Mouse (Mus musculus): ENCODE results near the gene 1700014D04Rik.
A peak's percentile ranks its signal among the peaks of the same experiment; 100 is the strongest.
"Not testable (repeated sequence)": the region's sequence is repeated elsewhere in the genome, so short reads cannot be mapped to it uniquely, and the experiment has no call there.

1700014D04Rik gene

GRCm38 (mm10) chr13:59746711-59747110 is at the start of gene 1700014D04Rik:
Gene 1700014D04Rik, minus strand, starts transcription at chr13:59746752.
- no peak for DNase-seq (ENCODE audit: low read depth, low spot score)

- DNase-seq (ENCODE audit: low read depth, low spot score), result no peak
Observed at GRCm38 (mm10) chr13:59795807-59796465, 49.4 kb upstream of the 1700014D04Rik start.

- no peak for DNase-seq (ENCODE audit: low read depth, low spot score)
Observed at GRCm38 (mm10) chr13:59794786-59795185, 48.2 kb upstream of the 1700014D04Rik start.

GRCm38 (mm10) chr13:59782145-59782544 is 35.6 kb upstream of the 1700014D04Rik start, which contains the start of gene Gm49354:
Gene Gm49354, minus strand, starts transcription at chr13:59782245.
- no peak for DNase-seq (ENCODE audit: low read depth, low spot score)

- DNase-seq (ENCODE audit: low read depth, low spot score), result not testable (repeated sequence)
Observed at GRCm38 (mm10) chr13:59779744-59780264, 33.3 kb upstream of the 1700014D04Rik start.

GRCm38 (mm10) chr13:59779213-59779612 is 32.7 kb upstream of the 1700014D04Rik start:
- DNase-seq (ENCODE audit: low read depth, low spot score), result no peak

- DNase-seq (ENCODE audit: low read depth, low spot score), result no peak
Observed at GRCm38 (mm10) chr13:59775168-59775567, 28.6 kb upstream of the 1700014D04Rik start.

GRCm38 (mm10) chr13:59771257-59771656 is 24.7 kb upstream of the 1700014D04Rik start:
- DNase-seq (ENCODE audit: low read depth, low spot score), result no peak

GRCm38 (mm10) chr13:59770847-59771246 is 24.3 kb upstream of the 1700014D04Rik start:
- DNase-seq (ENCODE audit: low read depth, low spot score), result no peak

- peak; percentile 94 for DNase-seq (ENCODE audit: low read depth, low spot score)
Observed at GRCm38 (mm10) chr13:59770164-59770562, 23.6 kb upstream of the 1700014D04Rik start.

- peak; percentile 99 for DNase-seq (ENCODE audit: low read depth, low spot score)
Observed at GRCm38 (mm10) chr13:59769296-59770163, 23.0 kb upstream of the 1700014D04Rik start, which contains the start of gene Isca1. Gene Isca1, minus strand, starts transcription at chr13:59769810.

- no peak for DNase-seq (ENCODE audit: low read depth, low spot score)
Observed at GRCm38 (mm10) chr13:59768531-59768930, 22.0 kb upstream of the 1700014D04Rik start.

- DNase-seq (ENCODE audit: low read depth, low spot score), result no peak
Observed at GRCm38 (mm10) chr13:59766786-59767515, 20.4 kb upstream of the 1700014D04Rik start.

GRCm38 (mm10) chr13:59762791-59763190 is 16.2 kb upstream of the 1700014D04Rik start:
- no peak for DNase-seq (ENCODE audit: low read depth, low spot score)

- DNase-seq (ENCODE audit: low read depth, low spot score), result no peak
Observed at GRCm38 (mm10) chr13:59756906-59757305, 10.4 kb upstream of the 1700014D04Rik start.

GRCm38 (mm10) chr13:59750310-59750709 is 3.8 kb upstream of the 1700014D04Rik start:
- no peak for DNase-seq (ENCODE audit: low read depth, low spot score)

- DNase-seq (ENCODE audit: low read depth, low spot score), result no peak
Observed at GRCm38 (mm10) chr13:59746164-59746563, 388 bp downstream of the 1700014D04Rik start.

GRCm38 (mm10) chr13:59745462-59745861 is 1.1 kb downstream of the 1700014D04Rik start:
- DNase-seq (ENCODE audit: low read depth, low spot score), result no peak

- no peak for DNase-seq (ENCODE audit: low read depth, low spot score)
Observed at GRCm38 (mm10) chr13:59741697-59742096, 4.9 kb downstream of the 1700014D04Rik start.

GRCm38 (mm10) chr13:59741096-59741495 is 5.5 kb downstream of the 1700014D04Rik start:
- DNase-seq (ENCODE audit: low read depth, low spot score), result no peak

- DNase-seq (ENCODE audit: low read depth, low spot score), result no peak
Observed at GRCm38 (mm10) chr13:59739397-59739796, 7.2 kb downstream of the 1700014D04Rik start.

GRCm38 (mm10) chr13:59738455-59738854 is 8.1 kb downstream of the 1700014D04Rik start:
- no peak for DNase-seq (ENCODE audit: low read depth, low spot score)
